Mouse (Mus musculus) cerebellum, adult 18-20 months (tissue): Measurements from ENCODE around the gene 1700067K01Rik.
A peak's percentile ranks its signal among the peaks of the same experiment; 100 is the strongest.

Source experiments
- DNase-seq, 2 experiments: peaks; one replicate each; pipeline ENCODE4 v3.0.0; 2021

1700067K01Rik gene

DNA sequence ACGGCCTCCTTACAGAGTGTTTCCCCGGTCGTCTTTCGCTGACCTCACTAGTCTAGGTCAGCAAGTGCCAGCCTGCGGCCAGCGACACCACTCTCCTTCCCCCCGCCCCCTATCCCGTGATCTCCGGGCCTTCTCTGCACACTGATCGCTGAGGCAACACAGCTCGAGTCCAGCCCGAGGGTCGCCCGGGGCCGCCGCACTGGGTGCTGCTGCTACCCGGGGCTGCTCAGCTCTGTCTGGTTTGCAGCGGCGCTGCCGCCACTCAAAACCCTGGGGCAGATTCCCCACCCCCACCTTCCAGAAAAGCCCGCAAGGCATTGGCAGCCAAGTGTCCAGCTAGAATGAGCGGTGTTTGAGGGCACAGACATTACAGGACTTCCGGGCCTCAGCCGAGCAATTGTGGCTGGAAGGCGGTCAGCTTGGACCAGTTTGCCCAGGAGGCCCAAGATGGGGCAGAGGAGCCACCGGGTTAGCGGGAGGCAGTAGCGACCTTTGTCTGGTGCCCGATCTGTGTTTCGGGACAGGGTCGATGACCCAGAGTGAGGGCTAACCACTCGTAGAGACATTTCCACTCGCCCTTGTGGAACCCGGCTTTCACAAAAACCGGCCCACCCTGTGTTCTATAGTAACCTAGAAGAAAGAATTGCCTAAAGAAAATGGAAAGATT, 11.3 kb downstream of the 1700067K01Rik start:
- DNase-seq = no peak

DNA sequence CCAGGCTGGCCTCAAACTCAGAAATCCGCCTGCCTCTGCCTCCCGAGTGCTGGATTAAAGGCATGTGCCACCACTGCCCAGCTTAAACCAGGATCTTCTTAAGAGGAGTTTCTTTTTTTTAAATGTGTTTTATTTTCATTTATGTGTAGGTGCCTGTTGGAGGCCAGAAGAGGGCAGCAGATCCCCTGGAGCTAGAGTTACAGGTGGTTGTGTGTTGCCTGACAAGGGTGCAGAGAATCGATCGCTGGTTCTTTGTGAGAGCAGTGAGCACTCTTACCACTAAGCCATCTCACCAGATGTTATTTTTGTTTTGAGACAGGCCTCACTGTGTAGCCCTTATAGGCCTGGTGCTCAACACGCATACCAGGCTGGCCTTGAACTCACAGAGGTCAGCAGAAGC, 14.5 kb downstream of the 1700067K01Rik start:
- DNase-seq = no peak

- DNase-seq = no peak
Observed at GRCm38 (mm10) chr8:84019738-84020137, 18.4 kb downstream of the 1700067K01Rik start.

DNA sequence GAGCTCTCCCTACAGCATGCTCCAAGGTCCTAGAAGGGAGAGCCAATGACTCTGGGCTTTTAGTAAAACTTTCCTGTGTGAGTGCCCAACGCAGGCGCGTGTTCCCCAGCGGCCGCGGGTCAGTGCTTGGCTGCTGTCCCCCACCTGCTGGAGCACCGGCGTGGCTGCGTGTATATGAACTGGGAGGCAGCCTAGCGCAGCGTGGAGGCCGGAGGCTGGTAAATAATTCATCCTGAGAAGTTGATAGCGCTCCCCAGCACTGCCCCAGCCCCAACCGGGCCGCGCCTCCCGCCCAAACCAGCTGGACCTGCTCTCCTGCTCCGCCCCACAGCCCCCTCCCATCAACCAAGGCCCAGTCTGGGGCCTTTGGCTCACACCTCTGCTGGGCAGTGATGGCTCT, 19.8 kb downstream of the 1700067K01Rik start, which contains the start of gene Palm3:
Gene Palm3, plus strand, starts transcription at position 376 of the 400 bp plus-strand sequence.
- DNase-seq = no peak

- DNase-seq = no peak
Observed at GRCm38 (mm10) chr8:84021569-84021968, 20.3 kb downstream of the 1700067K01Rik start.

DNA sequence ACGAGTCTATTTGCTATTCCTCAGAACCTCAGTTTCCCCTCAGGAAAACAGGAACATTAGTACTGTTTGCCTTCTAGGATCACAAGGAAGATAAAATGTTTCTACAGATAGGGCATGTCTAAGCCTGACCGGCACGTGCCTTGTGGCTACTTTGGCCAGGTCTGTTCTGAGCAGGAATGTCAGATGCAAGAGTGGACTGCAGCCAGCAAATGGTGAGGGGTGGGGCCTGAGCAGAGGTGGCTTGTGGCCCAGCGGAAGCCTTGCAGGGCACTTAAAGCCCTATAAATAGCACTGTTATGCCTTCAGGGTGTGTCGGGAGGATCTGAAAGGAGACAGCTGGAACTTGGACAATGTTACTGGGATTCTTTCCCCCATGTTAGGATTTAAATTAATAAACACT, 21.8 kb downstream of the 1700067K01Rik start:
- DNase-seq = no peak

- DNase-seq = no peak
Observed at GRCm38 (mm10) chr8:84023631-84024030, 22.3 kb downstream of the 1700067K01Rik start.

GRCm38 (mm10) chr8:84024171-84024570, 22.9 kb downstream of the 1700067K01Rik start:
- DNase-seq = peak in 1 of 2 experiments; percentile 51

- no peak for DNase-seq
Observed at GRCm38 (mm10) chr8:84025863-84026262, 24.6 kb downstream of the 1700067K01Rik start.

DNA sequence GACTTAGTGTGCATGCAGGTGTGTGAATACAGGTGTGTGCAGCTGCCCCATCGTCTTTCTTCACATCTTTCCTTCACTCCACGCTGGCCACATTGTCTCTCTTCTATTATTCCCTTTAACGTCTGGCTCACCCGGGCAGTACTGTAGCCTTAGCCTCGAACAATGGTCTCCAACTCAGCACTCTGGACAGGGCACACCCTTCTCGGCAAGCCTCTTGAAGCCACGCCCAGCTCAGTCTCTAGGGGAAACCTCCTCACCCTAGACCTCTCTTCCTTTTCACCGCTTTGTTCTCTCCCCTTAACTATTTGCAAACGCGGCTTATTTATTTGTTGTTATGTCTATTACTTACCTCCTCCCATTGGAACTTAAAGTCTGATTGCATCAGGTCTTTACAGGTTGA, 26.1 kb downstream of the 1700067K01Rik start:
- no peak for DNase-seq

DNA sequence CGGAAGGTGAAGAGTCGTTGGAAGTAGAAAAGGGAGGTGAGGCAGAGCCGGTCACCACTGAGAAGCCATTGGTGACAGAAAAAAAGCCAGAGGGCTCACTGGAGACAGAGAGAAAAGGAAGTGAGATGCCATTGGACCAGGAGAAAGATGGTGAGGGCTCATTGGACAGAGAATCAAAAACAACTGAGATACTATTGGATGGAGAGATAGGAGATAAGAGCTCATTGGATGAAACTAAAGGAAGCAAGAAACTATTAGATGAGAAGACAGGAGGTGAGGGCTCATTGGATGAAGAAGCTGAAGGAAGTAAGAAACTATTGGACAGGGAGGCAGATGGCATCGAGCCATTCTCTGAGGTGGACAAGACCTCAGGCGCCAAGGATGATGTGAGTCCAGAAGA, 28.0 kb downstream of the 1700067K01Rik start:
- no peak for DNase-seq

- no peak for DNase-seq
Observed at GRCm38 (mm10) chr8:84032777-84033176, 31.5 kb downstream of the 1700067K01Rik start.

DNA sequence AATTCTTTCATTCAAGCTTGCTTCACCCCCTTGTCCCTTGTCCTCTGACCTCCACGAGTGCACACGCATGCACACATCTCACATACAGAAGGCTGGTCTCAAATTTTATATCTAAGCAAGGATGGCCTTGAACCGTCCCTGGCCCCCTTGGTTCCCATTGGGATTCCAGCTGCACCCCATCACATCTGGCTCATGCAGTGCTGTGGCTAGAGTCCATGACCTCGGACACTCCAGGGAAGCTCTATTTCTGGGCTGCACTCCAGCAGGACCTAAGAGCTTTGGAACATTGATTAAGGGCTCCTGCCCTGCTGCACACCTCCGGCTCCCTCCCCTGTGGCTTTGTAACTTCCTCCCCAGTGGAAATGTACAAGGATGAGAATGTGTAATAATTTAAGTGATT, 36.7 kb downstream of the 1700067K01Rik start:
- DNase-seq = no peak

GRCm38 (mm10) chr8:84039050-84039449, 37.7 kb downstream of the 1700067K01Rik start:
- peak; percentile 69 to 78 for DNase-seq

DNA sequence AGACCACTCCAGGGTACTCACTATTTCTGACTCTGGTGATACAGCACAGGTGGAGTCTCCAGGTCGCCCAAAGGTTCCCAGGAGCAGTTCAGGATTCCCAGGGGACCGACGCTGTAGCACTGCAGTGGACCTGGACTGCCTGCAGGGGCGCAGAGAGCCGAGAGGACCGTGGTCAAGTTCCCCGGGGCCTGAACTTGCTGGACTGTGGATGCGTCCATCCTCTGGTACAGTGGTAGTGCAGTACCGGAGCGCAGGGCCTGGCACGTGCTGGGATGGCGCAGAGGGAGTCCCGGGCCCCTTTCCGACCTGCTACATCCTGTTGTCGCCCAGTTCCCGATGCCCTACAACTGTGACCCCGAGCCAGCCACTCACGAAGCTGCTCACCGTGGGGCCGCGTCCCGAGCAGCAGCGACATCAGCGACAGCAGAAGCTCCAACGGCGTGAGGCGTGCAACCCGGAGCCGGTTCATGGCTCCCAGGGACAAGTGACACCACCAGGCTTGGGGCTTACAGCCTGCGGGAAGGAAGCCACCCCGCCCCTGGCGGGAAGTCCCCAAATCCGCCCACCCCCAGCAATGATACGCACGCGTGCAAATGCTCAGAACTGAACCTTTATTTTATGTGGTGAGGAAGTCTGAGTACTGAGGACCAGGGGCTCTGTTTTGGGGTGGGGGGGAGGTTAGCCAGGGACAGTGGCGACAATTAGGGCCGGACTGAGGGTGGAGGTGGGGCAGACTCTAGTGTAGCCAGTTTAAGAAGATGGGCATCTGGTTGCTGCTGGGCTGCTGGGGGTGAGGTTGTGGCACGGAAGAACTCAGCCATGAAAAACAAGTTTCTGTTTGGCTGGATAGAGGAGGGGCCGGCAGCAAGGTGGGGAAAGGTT, 41.0 kb downstream of the 1700067K01Rik start, which contains the start of gene Il27ra:
Gene Il27ra, minus strand, starts transcription at position 524 of the 882 bp plus-strand sequence.
- DNase-seq = peak; percentile 28 to 43

DNA sequence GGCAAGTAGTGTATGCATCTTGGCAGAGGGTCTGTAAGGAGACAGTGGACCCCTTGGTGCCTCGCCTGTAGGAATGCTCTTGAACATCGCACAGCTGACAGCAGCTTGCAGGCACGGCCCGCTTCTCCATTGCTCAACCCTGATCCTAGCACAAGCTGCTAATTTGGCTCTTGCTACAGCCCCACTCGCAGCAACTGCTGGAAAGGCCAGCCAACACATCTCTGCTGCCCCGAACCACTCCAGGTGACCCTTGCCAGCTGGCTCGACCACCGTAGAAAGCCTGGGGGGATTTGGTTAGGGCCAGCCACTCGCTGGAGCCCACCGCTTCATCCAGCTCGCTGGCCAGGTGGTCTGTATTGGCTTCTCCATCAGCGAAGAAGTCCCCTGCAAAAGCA, 41.6 kb downstream of the 1700067K01Rik start:
- DNase-seq = no peak

- DNase-seq = no peak
Observed at GRCm38 (mm10) chr8:84044103-84044502, 42.8 kb downstream of the 1700067K01Rik start.

- no peak for DNase-seq
Observed at GRCm38 (mm10) chr8:84044900-84045299, 43.6 kb downstream of the 1700067K01Rik start, which contains the start of gene Rln3. Gene Rln3 (minus strand): TSS chr8:84045000.

GRCm38 (mm10) chr8:84046505-84046904, 45.2 kb downstream of the 1700067K01Rik start:
- DNase-seq = no peak

DNA sequence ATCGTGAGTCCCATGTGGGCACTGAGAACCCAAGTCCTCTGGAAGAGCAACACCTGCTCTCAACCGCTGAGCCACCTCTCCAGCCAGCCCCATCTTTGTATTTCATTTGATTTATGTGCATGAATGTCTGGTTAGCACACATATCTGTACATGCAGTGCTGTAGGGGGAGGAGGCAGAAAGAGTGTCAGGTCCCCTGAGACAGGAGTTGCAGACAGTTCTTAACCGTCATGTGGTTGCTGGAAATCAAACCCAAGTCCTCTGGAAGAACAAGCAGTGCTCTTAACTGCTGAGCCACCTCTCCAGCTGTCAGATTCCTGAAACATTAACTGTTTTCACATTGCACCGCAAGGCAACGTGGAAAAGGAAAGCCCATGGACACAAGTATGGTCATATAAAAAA, 46.9 kb downstream of the 1700067K01Rik start:
- DNase-seq = no peak

- no peak for DNase-seq
Observed at GRCm38 (mm10) chr8:84052746-84053145, 51.4 kb downstream of the 1700067K01Rik start.

DNA sequence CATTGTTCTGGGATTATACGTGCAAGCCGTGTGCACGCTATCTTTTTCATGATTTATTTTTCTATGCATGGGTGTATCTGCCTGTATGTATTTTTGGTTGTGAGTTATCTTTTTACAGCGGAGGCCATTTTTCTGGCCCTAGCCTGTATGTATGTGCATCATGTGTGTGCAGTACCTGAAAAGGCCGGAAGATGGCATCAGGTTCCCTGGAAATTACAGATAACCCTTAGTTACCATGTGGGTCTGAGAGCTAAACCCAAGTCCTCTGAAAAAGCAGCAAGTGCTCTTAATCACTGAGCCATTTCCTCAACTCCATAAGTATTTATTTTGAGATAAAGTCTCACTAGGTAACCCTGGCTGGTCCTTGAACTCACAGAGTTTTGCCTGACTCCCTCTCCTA, 51.9 kb downstream of the 1700067K01Rik start:
- no peak for DNase-seq
